Mouse (Mus musculus) heart, embryonic 13.5 days (tissue): Measurements from ENCODE around the gene Spata31d1a. TPM values are rescaled to one million over a fixed set of nuclear protein-coding genes. Genes with fewer than 3 reads are reported as not detected.
"Not testable (repeated sequence)": the region's sequence is repeated elsewhere in the genome, so short reads cannot be mapped to it uniquely, and the experiment has no call there.

ENCODE experiments used
- ATAC-seq: fragments of 200-750 bp; cut with Nextera tagmentation; 2 replicates; pipeline ENCODE4 v1.8.0; 2017; ENCODE audit warnings: moderate TSS enrichment; ENCODE audit not compliant: insufficient number of reproducible peaks, low FRiP score, low TSS enrichment; ENCODE audit errors: extremely low read depth
- H3K27ac ChIP-seq: fragments of 300-500 bp; sonication (generic); replicated peaks from 2 replicates; pipeline ENCODE4 v1.5.1; 2015; ENCODE audit warnings: moderate library complexity, mild to moderate bottlenecking, inconsistent platforms
- H3K27me3 ChIP-seq: fragments of 300-500 bp; sonication (generic); replicated peaks from 2 replicates; pipeline ENCODE4 v1.6.1; 2015; ENCODE audit warnings: mild to moderate bottlenecking, inconsistent platforms
- H3K36me3 ChIP-seq: fragments of 300-500 bp; sonication (generic); 2 replicates; pipeline ENCODE4 v1.6.1; 2015; ENCODE audit warnings: mild to moderate bottlenecking, inconsistent platforms
- H3K4me1 ChIP-seq: fragments of 300-500 bp; sonication (generic); 2 replicates; pipeline ENCODE4 v1.6.1; 2015; ENCODE audit warnings: inconsistent platforms
- H3K4me2 ChIP-seq: fragments of 300-500 bp; sonication (generic); 2 replicates; pipeline ENCODE4 v1.6.1; 2015; ENCODE audit warnings: inconsistent platforms, mild to moderate bottlenecking, moderate library complexity
- H3K4me3 ChIP-seq: fragments of 300-500 bp; sonication (generic); 2 replicates; pipeline ENCODE4 v1.5.1; 2015; ENCODE audit warnings: moderate library complexity, mild to moderate bottlenecking, inconsistent platforms
- H3K9ac ChIP-seq: fragments of 300-500 bp; sonication (generic); 2 replicates; pipeline ENCODE4 v1.6.1; 2015; ENCODE audit warnings: inconsistent platforms, mild to moderate bottlenecking, moderate library complexity
- H3K9me3 ChIP-seq: fragments of 300-500 bp; sonication (generic); 2 replicates; pipeline ENCODE4 v1.6.1; 2016; ENCODE audit warnings: inconsistent platforms
- WGBS: fragments of 180-500 bp; shearing (Covaris S2); methylation state at CpG from one replicate; pipeline ENCODE4 v1.1.7; 2015; ENCODE audit warnings: mixed read lengths; 5-methylcytosine and 5-hydroxymethylcytosine counted together
- polyA plus RNA-seq: library from polyadenylated mRNA; unstranded; fragments of >200 nt; fragmentation: Nextera tagmentation; extraction: Ambion mirVana; gene quantifications from 2 replicates; pipeline ENCODE4 v1.2.1, GENCODE M21; 2015

Gene Spata31d1a
- polyA plus RNA-seq, 1 experiment from 2014 or later, result not detected

DNA sequence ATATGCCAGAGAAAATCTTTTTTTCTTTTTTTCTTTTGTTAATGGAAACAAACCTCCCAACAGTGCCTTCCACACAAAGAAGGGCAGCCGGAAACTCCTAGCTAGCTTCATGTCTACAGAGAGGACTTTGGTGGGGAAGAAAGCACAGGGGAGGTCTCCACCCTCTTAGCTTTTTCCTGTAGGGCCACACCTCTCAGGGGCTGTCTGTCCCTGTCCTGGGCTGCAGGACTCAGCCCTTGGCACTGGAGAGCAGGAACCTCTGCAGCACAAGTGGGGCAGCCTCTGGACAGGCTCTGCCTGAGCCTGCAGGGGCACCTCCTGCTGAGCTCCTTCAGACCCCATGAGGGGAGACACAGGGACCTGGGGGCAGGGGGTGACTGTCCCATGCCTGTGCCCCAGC is 10.0 kb downstream of the Spata31d1a start:
- not testable (repeated sequence) for H3K4me3 ChIP-seq, H3K36me3 ChIP-seq, H3K9me3 ChIP-seq, ATAC-seq, H3K4me2 ChIP-seq, H3K9ac ChIP-seq, H3K27ac ChIP-seq
- Histone ChIP-seq H3K27me3 (peaks cover 20% of the 10 kb centered on the region), H3K4me1 (peaks cover 10% of the 10 kb centered on the region)
- WGBS, result 73% methylated on average over 1 of the region's 1 CpGs

- ATAC-seq, result no peak
- no peaks in the 10 kb centered on the region for H3K9me3 ChIP-seq
- H3K27me3 ChIP-seq, result peaks cover 20% of the 10 kb centered on the region
- no peak overlapping the region for H3K4me3 ChIP-seq
- H3K4me1 ChIP-seq, result peaks cover 3% of the 10 kb centered on the region
- H3K9ac ChIP-seq, result no peak overlapping the region
- H3K36me3 ChIP-seq, result no peaks in the 10 kb centered on the region
- no peak overlapping the region for H3K4me2 ChIP-seq
- 87% methylated on average over 8 of the region's 8 CpGs for WGBS
- no peak overlapping the region for H3K27ac ChIP-seq
Measured at GRCm38 (mm10) chr13:59699131-59699530, 11.0 kb downstream of the Spata31d1a start.

GRCm38 (mm10) chr13:59695781-59696180 is 14.3 kb downstream of the Spata31d1a start:
- no peaks in the 10 kb centered on the region for H3K4me1 ChIP-seq
- no peak overlapping the region for H3K9ac ChIP-seq
- no peaks in the 10 kb centered on the region for H3K27me3 ChIP-seq
- H3K9me3 ChIP-seq, result no peaks in the 10 kb centered on the region
- no peaks in the 10 kb centered on the region for H3K36me3 ChIP-seq
- H3K27ac ChIP-seq, result no peak overlapping the region
- no peak overlapping the region for H3K4me2 ChIP-seq
- WGBS, result 81% methylated on average over 7 of the region's 7 CpGs
- H3K4me3 ChIP-seq, result no peak overlapping the region
- ATAC-seq, result no peak

GRCm38 (mm10) chr13:59694008-59694407 is 16.1 kb downstream of the Spata31d1a start, which contains the start of gene 4921517D22Rik:
4921517D22Rik (minus strand) TSS chr13:59694108.
- Histone ChIP-seq H3K4me1 (peaks cover 5% of the 10 kb centered on the region), H3K27ac (no peak within 1 kb of the TSS), H3K36me3 (no peaks in the 10 kb centered on the region), H3K9me3 (no peaks in the 10 kb centered on the region), H3K27me3 (no peaks in the 10 kb centered on the region), H3K4me2 (no peak within 1 kb of the TSS), H3K4me3 (no peak within 1 kb of the TSS), H3K9ac (no peak within 1 kb of the TSS)
- no peak for ATAC-seq
- 75% methylated on average over 3 of the region's 3 CpGs for WGBS

DNA sequence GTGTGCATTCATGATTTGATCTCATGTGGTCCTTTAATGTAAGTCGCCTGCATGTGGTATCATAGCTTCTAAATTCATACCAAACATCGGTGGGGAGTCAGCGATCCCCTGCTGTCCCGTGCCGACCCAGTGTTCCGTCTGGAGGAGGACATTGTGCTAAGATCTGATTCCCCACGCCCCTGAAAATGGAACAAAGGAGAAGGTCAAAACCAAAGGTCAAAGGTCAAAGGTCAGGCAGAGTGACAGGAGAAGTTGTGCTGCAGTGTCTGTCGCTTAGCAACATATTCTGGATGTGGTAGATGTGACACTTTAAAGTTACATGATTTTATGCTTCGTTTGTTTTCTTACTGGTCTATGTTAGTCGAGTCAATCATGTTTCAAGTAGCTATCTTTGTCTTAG is 18.7 kb downstream of the Spata31d1a start:
- Histone ChIP-seq H3K4me3 (no peak overlapping the region), H3K4me2 (no peak overlapping the region), H3K9ac (no peak overlapping the region), H3K27ac (no peak overlapping the region), H3K36me3 (no peaks in the 10 kb centered on the region), H3K4me1 (peaks cover 15% of the 10 kb centered on the region), H3K9me3 (no peaks in the 10 kb centered on the region), H3K27me3 (no peaks in the 10 kb centered on the region)
- ATAC-seq, result no peak
- WGBS, result 76% methylated on average over 10 of the region's 10 CpGs

GRCm38 (mm10) chr13:59690576-59690975 is 19.6 kb downstream of the Spata31d1a start:
- ATAC-seq, result no peak
- 79% methylated on average over 7 of the region's 7 CpGs for WGBS
- H3K4me3 ChIP-seq, result no peak overlapping the region
- H3K4me2 ChIP-seq, result no peak overlapping the region
- no peaks in the 10 kb centered on the region for H3K27me3 ChIP-seq
- H3K36me3 ChIP-seq, result no peaks in the 10 kb centered on the region
- peaks cover 15% of the 10 kb centered on the region for H3K4me1 ChIP-seq
- H3K27ac ChIP-seq, result no peak overlapping the region
- H3K9ac ChIP-seq, result no peak overlapping the region
- no peaks in the 10 kb centered on the region for H3K9me3 ChIP-seq

DNA sequence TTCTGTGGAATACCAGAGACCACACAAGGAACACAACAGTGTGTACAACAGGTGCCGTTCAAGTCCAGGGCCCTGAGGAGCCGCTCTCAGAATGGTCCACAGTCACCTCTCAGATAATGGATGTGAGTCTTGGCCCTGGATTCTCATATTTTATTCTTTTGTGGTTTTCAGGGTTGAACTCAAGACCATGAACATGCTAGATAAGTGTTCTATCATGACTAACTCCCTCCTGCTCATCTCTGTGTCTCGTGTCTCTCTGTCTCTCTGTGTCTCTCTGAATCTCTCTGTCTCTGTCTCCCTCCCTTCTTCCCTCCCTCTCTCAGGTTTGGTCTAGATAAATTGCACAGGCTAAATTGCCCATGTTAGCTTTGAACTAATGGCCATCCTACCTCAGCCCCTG is 20.3 kb downstream of the Spata31d1a start:
- peaks cover 15% of the 10 kb centered on the region for H3K4me1 ChIP-seq
- no peak overlapping the region for H3K4me2 ChIP-seq
- no peaks in the 10 kb centered on the region for H3K27me3 ChIP-seq
- no peak overlapping the region for H3K9ac ChIP-seq
- H3K9me3 ChIP-seq, result no peaks in the 10 kb centered on the region
- ATAC-seq, result no peak
- WGBS, result 83% methylated on average over 3 of the region's 3 CpGs
- no peaks in the 10 kb centered on the region for H3K36me3 ChIP-seq
- no peak overlapping the region for H3K27ac ChIP-seq
- H3K4me3 ChIP-seq, result no peak overlapping the region

DNA sequence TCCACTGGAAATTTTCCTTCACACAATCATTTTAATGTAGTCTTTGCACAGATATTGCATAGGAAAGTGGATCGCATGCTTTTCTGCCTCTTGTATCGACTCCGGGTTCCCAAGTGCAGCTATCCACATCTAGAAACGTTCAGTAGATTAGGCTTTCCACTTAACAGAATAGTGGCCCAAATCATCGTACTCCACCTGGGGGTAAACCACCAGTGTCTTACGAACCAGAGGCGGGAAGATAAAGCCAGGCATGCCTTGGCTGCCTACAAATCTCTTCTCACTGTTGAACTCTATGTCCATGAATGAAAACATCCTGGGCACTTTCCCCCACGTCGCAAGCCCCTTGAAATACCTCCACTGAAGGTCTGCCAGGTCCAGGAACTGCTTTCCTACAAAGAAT is 20.8 kb downstream of the Spata31d1a start:
- 54% methylated on average over 9 of the region's 9 CpGs for WGBS

GRCm38 (mm10) chr13:59688338-59688770 is 21.8 kb downstream of the Spata31d1a start:
- no peaks in the 10 kb centered on the region for H3K9me3 ChIP-seq
- H3K27ac ChIP-seq, result peak overlapping the region; percentile 58; the same call in 1 of the 2 replicates
- 24% methylated on average over 13 of the region's 13 CpGs for WGBS
- H3K4me3 ChIP-seq, result peak overlapping the region; percentile 26
- H3K4me1 ChIP-seq, result peaks cover 15% of the 10 kb centered on the region
- ATAC-seq, result no peak
- H3K4me2 ChIP-seq, result peak overlapping the region; percentile 63
- no peaks in the 10 kb centered on the region for H3K36me3 ChIP-seq
- peak overlapping the region; percentile 34; the same call in 1 of the 2 replicates for H3K9ac ChIP-seq
- 0 out of 2 replicates have a peak, but pooled peaks cover 2% of the 10 kb centered on the region for H3K27me3 ChIP-seq

More for the DNA sequence above, 20.8 kb downstream of the Spata31d1a start:
- Histone ChIP-seq H3K27ac (0 out of 2 replicates have a peak overlapping the region, but pooled peaks have one; percentile 20), H3K36me3 (no peaks in the 10 kb centered on the region), H3K4me2 (no peak overlapping the region), H3K4me1 (peaks cover 15% of the 10 kb centered on the region), H3K27me3 (no peaks in the 10 kb centered on the region), H3K9me3 (no peaks in the 10 kb centered on the region), H3K9ac (no peak overlapping the region), H3K4me3 (no peak overlapping the region)
- no peak for ATAC-seq

DNA sequence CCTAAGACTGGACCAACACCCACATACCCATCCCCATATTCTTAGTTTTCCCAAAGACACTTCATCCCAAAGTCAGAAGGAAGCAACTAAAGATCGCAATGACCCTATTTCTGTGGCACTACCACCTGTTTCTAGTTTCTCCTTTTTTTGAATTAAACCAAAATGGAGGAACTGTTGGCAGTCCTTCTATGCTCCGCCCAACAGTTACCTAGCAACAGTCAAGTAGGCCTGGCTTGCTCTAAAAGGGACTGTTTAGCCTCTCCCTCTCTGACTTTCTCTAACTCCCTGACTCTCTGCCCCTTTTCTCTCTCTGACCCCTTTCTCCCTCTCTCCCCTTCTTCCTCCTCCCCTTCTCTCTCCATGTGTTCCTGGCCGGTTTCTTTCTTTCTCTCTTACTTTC is 24.9 kb downstream of the Spata31d1a start:
- Histone ChIP-seq H3K9ac (no peak overlapping the region), H3K4me1 (peaks cover 19% of the 10 kb centered on the region), H3K36me3 (no peaks in the 10 kb centered on the region), H3K4me3 (no peak overlapping the region), H3K9me3 (no peaks in the 10 kb centered on the region), H3K4me2 (no peak overlapping the region), H3K27ac (no peak overlapping the region), H3K27me3 (peaks cover 14% of the 10 kb centered on the region)
- WGBS, result 72% methylated on average over 3 of the region's 3 CpGs
- ATAC-seq, result no peak

- 15% methylated on average over 7 of the region's 7 CpGs for WGBS
- Histone ChIP-seq H3K36me3 (no peaks in the 10 kb centered on the region), H3K4me2 (0 out of 2 replicates have a peak overlapping the region, but pooled peaks have one; percentile 7), H3K4me3 (no peak overlapping the region), H3K27ac (no peak overlapping the region), H3K9me3 (no peaks in the 10 kb centered on the region), H3K27me3 (peaks cover 14% of the 10 kb centered on the region), H3K4me1 (peaks cover 4% of the 10 kb centered on the region), H3K9ac (no peak overlapping the region)
- ATAC-seq, result no peak
Measured at GRCm38 (mm10) chr13:59682629-59683028, 27.5 kb downstream of the Spata31d1a start.

DNA sequence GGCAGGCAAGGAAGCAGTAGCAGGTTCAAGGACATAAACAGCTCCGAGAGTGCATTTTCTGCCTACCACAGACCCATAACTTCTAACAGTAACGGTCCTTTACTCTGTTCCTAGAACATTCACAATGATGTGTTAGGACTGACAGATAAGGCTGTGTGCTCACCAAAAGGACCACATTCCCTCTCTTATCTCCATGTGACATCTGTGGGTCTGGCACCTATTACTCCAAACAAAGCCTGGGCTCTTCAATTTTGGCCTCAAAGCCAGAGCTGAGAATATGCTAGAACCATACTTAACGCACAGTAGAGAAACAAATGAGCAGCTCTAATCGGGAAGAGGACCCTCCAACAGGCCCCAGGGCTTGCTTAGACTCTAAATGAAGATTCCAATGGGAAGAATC is 30.2 kb downstream of the Spata31d1a start:
- H3K9me3 ChIP-seq, result no peaks in the 10 kb centered on the region
- no peak for ATAC-seq
- H3K4me3 ChIP-seq, result no peak overlapping the region
- no peak overlapping the region for H3K4me2 ChIP-seq
- WGBS, result 55% methylated on average over 4 of the region's 4 CpGs
- peaks cover 14% of the 10 kb centered on the region for H3K27me3 ChIP-seq
- peaks cover 4% of the 10 kb centered on the region for H3K4me1 ChIP-seq
- H3K36me3 ChIP-seq, result no peaks in the 10 kb centered on the region
- no peak overlapping the region for H3K9ac ChIP-seq
- H3K27ac ChIP-seq, result no peak overlapping the region
